Mouse (Mus musculus): ENCODE measurements at regions not wholly inside any gene's neighbourhood (a gene's known extent, or its start where the extent isn't known, plus 50 kb on each side); places are given as distances from the start of the nearest gene placed in this dataset.

- TF ChIP-seq GATA1 (IDR thresholded peaks at IDR 0.05; ENCODE audit: borderline replicate concordance, low read length) (no peak), CTCF (IDR thresholded peaks at IDR 0.05; ENCODE audit: low read depth, low read length) (no peak), TAL1 (conservative IDR thresholded peaks at IDR 0.05; ENCODE audit: low read depth, low read length) (no peak), POLR2AphosphoS5 (IDR thresholded peaks at IDR 0.05; ENCODE audit: insufficient replicate concordance, low read depth, low read length) (no peak), GATA2 (IDR thresholded peaks at IDR 0.05; ENCODE audit: borderline replicate concordance, low read depth, low read length) (no peak)
Observed at GRCm38 (mm10) chr3:78707687-78708086, 578.6 kb downstream of the Rapgef2 start.
